Mouse (Mus musculus) ES-Bruce4 (cell line): Measurements from ENCODE around the gene Apba1. TPM values are rescaled to one million over a fixed set of nuclear protein-coding genes. Genes with fewer than 3 reads are reported as not detected.

Experiments
- H3K27ac ChIP-seq: 2 replicates; pipeline ENCODE4 v1.5.1; 2012; ENCODE audit warnings: low read length, inconsistent platforms; ENCODE audit not compliant: insufficient read depth
- H3K27me3 ChIP-seq: 2 replicates; pipeline ENCODE4 v1.6.1; 2012; ENCODE audit warnings: mild to moderate bottlenecking, low read length, inconsistent platforms; ENCODE audit not compliant: control insufficient read depth, poor library complexity, insufficient read depth, severe bottlenecking
- H3K36me3 ChIP-seq: 2 replicates; pipeline ENCODE4 v1.6.1; 2012; ENCODE audit warnings: inconsistent platforms, mild to moderate bottlenecking, low read length, moderate library complexity; ENCODE audit not compliant: control insufficient read depth, poor library complexity, insufficient read depth, severe bottlenecking
- H3K4me1 ChIP-seq: one replicate; pipeline ENCODE4 v1.8.1; 2011; ENCODE audit warnings: low read length; ENCODE audit not compliant: control insufficient read depth, insufficient read depth
- H3K4me3 ChIP-seq: 2 replicates; pipeline ENCODE4 v1.5.1; 2011; ENCODE audit warnings: low read depth, mild to moderate bottlenecking, low read length
- H3K9ac ChIP-seq: 2 replicates; pipeline ENCODE4 v1.6.1; 2012; ENCODE audit warnings: low read depth, mild to moderate bottlenecking, inconsistent platforms; ENCODE audit not compliant: poor library complexity, severe bottlenecking
- H3K9me3 ChIP-seq: replicated peaks from 2 replicates; pipeline ENCODE4 v1.6.1; 2012; ENCODE audit warnings: mild to moderate bottlenecking, low read length, inconsistent platforms; ENCODE audit not compliant: control insufficient read depth, poor library complexity, insufficient read depth, severe bottlenecking
- CTCF ChIP-seq: IDR thresholded peaks from one replicate; pipeline ENCODE4 v1.8.1; 2011; ENCODE audit warnings: low read depth, low read length
- EP300 ChIP-seq: IDR thresholded peaks from 2 replicates; pipeline ENCODE4 v1.6.1; 2011; ENCODE audit warnings: low read depth, low read length; ENCODE audit not compliant: insufficient read depth
- POLR2A ChIP-seq: IDR thresholded peaks from one replicate; pipeline ENCODE4 v1.8.1; 2011; ENCODE audit warnings: low read length; ENCODE audit not compliant: insufficient read depth
- polyA plus RNA-seq: library from polyadenylated mRNA; stranded (reverse); fragments of >200 nt; gene quantifications from 2 replicates; pipeline ENCODE4 v1.2.4, GENCODE M21; 2011; ENCODE audit warnings: low read depth; ENCODE audit not compliant: missing spikeins, insufficient read depth, insufficient read length

The Apba1 gene
- polyA plus RNA-seq, 1 experiment = 0.16 TPM

GRCm38 (mm10) chr19:23967156-23967555, 208.5 kb downstream of the Apba1 start:
- Histone ChIP-seq H3K36me3 (no peaks in the 10 kb centered on the region), H3K9me3 (no peaks in the 10 kb centered on the region), H3K27me3 (no peaks in the 10 kb centered on the region), H3K27ac (no peak overlapping the region), H3K4me1 (no peaks in the 10 kb centered on the region), H3K4me3 (no peak overlapping the region), H3K9ac (no peak overlapping the region)
- no peak for TF ChIP-seq CTCF
- TF ChIP-seq POLR2A = no peak
- TF ChIP-seq EP300 = no peak

- Histone ChIP-seq H3K4me1 (no peaks in the 10 kb centered on the region), H3K4me3 (no peak overlapping the region), H3K9me3 (no peaks in the 10 kb centered on the region), H3K9ac (no peak overlapping the region), H3K36me3 (no peaks in the 10 kb centered on the region), H3K27me3 (no peaks in the 10 kb centered on the region), H3K27ac (no peak overlapping the region)
- TF ChIP-seq EP300 (no peak), CTCF (no peak), POLR2A (no peak)
These were observed 209.6 kb downstream of the Apba1 start for GRCm38 (mm10) chr19:23968125-23968861.

- no peak for TF ChIP-seq POLR2A
- TF ChIP-seq CTCF = no peak
- no peak for TF ChIP-seq EP300
These were observed 210.2 kb downstream of the Apba1 start for GRCm38 (mm10) chr19:23968862-23969225.

GRCm38 (mm10) chr19:23970374-23970773, 211.7 kb downstream of the Apba1 start:
- Histone ChIP-seq H3K27me3 (no peaks in the 10 kb centered on the region), H3K4me1 (no peaks in the 10 kb centered on the region), H3K9ac (no peak overlapping the region), H3K36me3 (no peaks in the 10 kb centered on the region), H3K27ac (no peak overlapping the region), H3K4me3 (no peak overlapping the region), H3K9me3 (no peaks in the 10 kb centered on the region)
- TF ChIP-seq EP300 (no peak), POLR2A (no peak), CTCF (no peak)

More at GRCm38 (mm10) chr19:23968862-23969225, 210.2 kb downstream of the Apba1 start:
- Histone ChIP-seq H3K9me3 (no peaks in the 10 kb centered on the region), H3K36me3 (no peaks in the 10 kb centered on the region), H3K4me3 (no peak overlapping the region), H3K4me1 (no peaks in the 10 kb centered on the region), H3K27me3 (no peaks in the 10 kb centered on the region), H3K27ac (no peak overlapping the region), H3K9ac (no peak overlapping the region)

- Histone ChIP-seq H3K9ac (no peak overlapping the region), H3K27me3 (no peaks in the 10 kb centered on the region), H3K4me3 (no peak overlapping the region), H3K27ac (no peak overlapping the region), H3K9me3 (no peaks in the 10 kb centered on the region), H3K4me1 (no peaks in the 10 kb centered on the region), H3K36me3 (no peaks in the 10 kb centered on the region)
- TF ChIP-seq POLR2A (no peak), CTCF (no peak), EP300 (no peak)
These were observed 212.7 kb downstream of the Apba1 start for GRCm38 (mm10) chr19:23971391-23971790.

- Histone ChIP-seq H3K27ac (no peak overlapping the region), H3K9ac (no peak overlapping the region), H3K27me3 (no peaks in the 10 kb centered on the region), H3K4me3 (no peak overlapping the region), H3K9me3 (no peaks in the 10 kb centered on the region), H3K36me3 (no peaks in the 10 kb centered on the region), H3K4me1 (no peaks in the 10 kb centered on the region)
- no peak for TF ChIP-seq POLR2A
- no peak for TF ChIP-seq EP300
- TF ChIP-seq CTCF = no peak
These were observed 214.4 kb downstream of the Apba1 start for GRCm38 (mm10) chr19:23972881-23973649.
